Mouse (Mus musculus) heart, embryonic 14.5 days (tissue): Measurements from ENCODE around the gene A4gnt. TPM values are rescaled to one million over a fixed set of nuclear protein-coding genes. Genes with fewer than 3 reads are reported as not detected.

ENCODE experiments used
- ATAC-seq: fragments of 200-750 bp; cut with Nextera tagmentation; 2 replicates; pipeline ENCODE4 v1.8.0; 2017; ENCODE audit warnings: low read depth, moderate TSS enrichment; ENCODE audit not compliant: insufficient number of reproducible peaks, insufficient read depth, low FRiP score
- H3K27ac ChIP-seq, 2 experiments: fragments of 200-500 bp in 1 of 2; fragments of 300-500 bp in 1 of 2; sonication (generic) in 1 of 2; replicated peaks in 1 of 2; 2 replicates each; pipeline ENCODE4 v1.5.1; 2012 to 2014; ENCODE audit warnings: low read depth in 2 of 2, low read length in 2 of 2, control low read depth in 1 of 2, mild to moderate bottlenecking in 1 of 2, mixed read lengths in 1 of 2; ENCODE audit not compliant: control insufficient read depth in 1 of 2, insufficient read depth in 1 of 2
- H3K27me3 ChIP-seq: fragments of 300-500 bp; sonication (generic); 2 replicates; pipeline ENCODE4 v1.6.1; 2014; ENCODE audit warnings: mild to moderate bottlenecking, low read length, control low read depth; ENCODE audit not compliant: control insufficient read depth, insufficient read depth
- H3K36me3 ChIP-seq: fragments of 300-500 bp; sonication (generic); 2 replicates; pipeline ENCODE4 v1.6.1; 2014; ENCODE audit warnings: mild to moderate bottlenecking, control low read depth, low read length, mixed read lengths; ENCODE audit not compliant: control insufficient read depth, insufficient read depth
- H3K4me1 ChIP-seq, 2 experiments: fragments of 200-500 bp in 1 of 2; fragments of 300-500 bp in 1 of 2; sonication (generic) in 1 of 2; 2 replicates each; pipeline ENCODE4 v1.6.1; 2012 to 2014; ENCODE audit warnings: low read length in 2 of 2, control low read depth in 1 of 2, mixed read lengths in 1 of 2; ENCODE audit not compliant: control insufficient read depth in 2 of 2, insufficient read depth in 2 of 2
- H3K4me2 ChIP-seq: fragments of 300-500 bp; sonication (generic); 2 replicates; pipeline ENCODE4 v1.6.1; 2014; ENCODE audit warnings: mild to moderate bottlenecking, low read length
- H3K4me3 ChIP-seq, 2 experiments: fragments of 200-500 bp in 1 of 2; fragments of 300-500 bp in 1 of 2; sonication (generic) in 1 of 2; 2 replicates each; pipeline ENCODE4 v1.5.1; 2012 to 2014; ENCODE audit warnings: low read length in 2 of 2, mild to moderate bottlenecking in 2 of 2, control low read depth in 1 of 2, low read depth in 1 of 2, moderate library complexity in 1 of 2; ENCODE audit not compliant: control insufficient read depth in 1 of 2, insufficient read depth in 1 of 2
- H3K9ac ChIP-seq: fragments of 300-500 bp; sonication (generic); 2 replicates; pipeline ENCODE4 v1.6.1; 2014; ENCODE audit warnings: mild to moderate bottlenecking, low read length
- H3K9me3 ChIP-seq: fragments of 300-500 bp; sonication (generic); 2 replicates; pipeline ENCODE4 v1.6.1; 2016; ENCODE audit warnings: low read length, control low read depth; ENCODE audit not compliant: control insufficient read depth
- WGBS: fragments of 180-500 bp; shearing (Covaris S2); extraction: QIAGEN DNeasy Blood & Tissue Kit; methylation state at CpG from one replicate; pipeline ENCODE4 v1.1.7; 2014; 5-methylcytosine and 5-hydroxymethylcytosine counted together
- polyA plus RNA-seq: library from polyadenylated mRNA; unstranded; fragments of >200 nt; fragmentation: Nextera tagmentation; extraction: Ambion mirVana; gene quantifications from 2 replicates; pipeline ENCODE4 v1.2.1, GENCODE M21; 2014

Gene A4gnt
- polyA plus RNA-seq, 1 experiment from 2014 or later = not detected

DNA sequence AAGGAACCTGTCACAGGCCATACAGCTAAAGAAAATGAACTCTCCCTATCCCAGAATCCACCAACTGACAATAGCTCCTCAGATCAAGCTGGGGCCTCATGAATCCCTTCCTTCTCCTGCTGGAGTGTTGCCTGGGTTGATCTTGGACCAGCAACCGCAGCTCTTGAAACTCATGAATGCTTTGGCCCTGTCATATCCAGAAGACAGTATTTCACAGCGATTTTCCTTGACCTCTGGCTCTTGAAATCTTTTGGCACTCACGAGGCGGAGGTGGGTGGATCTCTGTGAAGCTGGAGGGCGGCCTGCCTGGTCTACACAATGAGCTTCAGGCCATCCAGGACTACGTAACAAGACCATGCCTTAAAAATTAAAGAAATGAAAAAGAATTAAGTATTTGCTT is 11.8 kb downstream of the A4gnt start:
- no peaks in the 10 kb centered on the region for H3K36me3 ChIP-seq
- 76% methylated on average over 6 of the region's 6 CpGs for WGBS

DNA sequence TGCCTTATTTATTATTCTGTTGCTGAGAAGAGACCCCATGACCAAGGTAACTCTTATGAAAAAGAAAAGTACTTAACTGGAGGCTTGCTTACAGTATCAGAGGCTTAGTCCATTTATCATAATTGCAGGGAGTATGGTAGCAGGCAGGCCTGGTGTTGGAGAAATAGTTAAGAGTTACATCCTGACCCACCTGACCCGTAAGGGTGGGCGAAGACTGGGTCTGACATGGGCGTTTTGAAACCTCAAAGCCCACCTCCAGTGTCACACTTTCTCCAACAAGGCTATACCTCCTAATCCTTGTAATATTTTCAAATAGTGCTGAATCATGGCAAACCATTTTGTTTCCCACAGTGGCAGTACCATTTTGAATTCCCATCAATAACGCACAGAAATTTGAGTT is 16.3 kb downstream of the A4gnt start:
- H3K4me1 ChIP-seq = peaks cover 7 to 27% of the 10 kb centered on the region in 2 experiments
- no peaks in the 10 kb centered on the region for H3K27me3 ChIP-seq
- peak overlapping the region; percentile 71 for H3K4me2 ChIP-seq
- 62% methylated on average over 4 of the region's 4 CpGs for WGBS
- peaks cover 3% of the 10 kb centered on the region; the same call in 1 of the 2 replicates for H3K9me3 ChIP-seq
- H3K9ac ChIP-seq = peak overlapping the region; percentile 80
- peaks cover 13% of the 10 kb centered on the region for H3K36me3 ChIP-seq
- H3K4me3 ChIP-seq = peak overlapping the region in 1 of 2 experiments; percentile 62; a peak in 1 of 4 replicates
- no peak for ATAC-seq
- peak overlapping the region; percentile 2 to 76; a peak in 3 of 4 replicates for H3K27ac ChIP-seq

More for the DNA sequence above, 11.8 kb downstream of the A4gnt start:
- H3K4me3 ChIP-seq = no peak overlapping the region
- no peak overlapping the region for H3K9ac ChIP-seq
- H3K4me2 ChIP-seq = no peak overlapping the region
- H3K4me1 ChIP-seq = peaks cover 0 to 5% of the 10 kb centered on the region in 2 experiments; a peak in 2 of 4 replicates
- no peaks in the 10 kb centered on the region for H3K27me3 ChIP-seq
- H3K27ac ChIP-seq = no peak overlapping the region
- H3K9me3 ChIP-seq = peaks cover 3% of the 10 kb centered on the region; the same call in 1 of the 2 replicates
- ATAC-seq = no peak

DNA sequence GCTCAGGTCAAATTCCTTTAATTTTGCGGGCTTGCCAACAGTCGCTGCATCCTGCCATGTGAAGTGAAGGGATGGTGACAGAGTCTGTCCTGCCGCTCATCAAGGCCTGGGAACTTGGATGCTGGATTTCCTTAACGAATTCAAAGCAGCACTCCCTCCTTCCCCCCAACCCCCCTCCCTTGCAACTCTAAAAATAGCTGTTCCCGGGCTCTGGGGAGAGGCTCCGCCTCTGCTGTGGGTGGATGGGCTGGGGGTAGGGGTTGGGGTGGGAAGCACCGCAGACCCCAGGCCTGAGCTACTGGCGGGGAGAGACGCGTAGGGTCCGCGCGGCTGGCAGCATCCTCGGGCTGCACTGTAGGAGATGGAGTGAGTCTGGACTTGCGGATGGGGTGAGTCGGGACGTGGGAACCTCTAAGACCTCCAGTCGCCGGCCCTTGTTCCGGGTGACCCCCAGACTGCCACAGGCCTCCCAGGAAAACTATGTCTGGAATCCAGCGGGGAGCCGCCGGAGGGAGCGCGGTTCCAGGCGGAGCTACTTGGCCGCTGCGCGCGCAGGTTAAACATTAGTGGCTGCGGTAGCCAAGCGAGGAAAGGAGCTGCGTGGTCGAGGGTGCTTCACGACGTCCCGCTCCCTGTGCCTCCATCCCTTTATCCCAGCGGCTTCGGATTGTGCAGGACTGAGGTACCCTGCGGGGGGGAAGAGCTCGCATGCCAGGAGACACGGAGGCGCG is 17.1 kb downstream of the A4gnt start, which contains the start of gene Dzip1l:
Gene Dzip1l, plus strand, starts transcription at position 216 of the 731 bp plus-strand sequence.
- H3K4me1 ChIP-seq = peaks cover 7 to 27% of the 10 kb centered on the region in 2 experiments
- peak within 1 kb of the TSS; percentile 71 for H3K4me2 ChIP-seq
- H3K36me3 ChIP-seq = peaks cover 21% of the 10 kb centered on the region
- H3K4me3 ChIP-seq = peak within 1 kb of the TSS; percentile 62 to 69
- peak within 1 kb of the TSS; percentile 76 to 89 for H3K27ac ChIP-seq
- no peaks in the 10 kb centered on the region for H3K27me3 ChIP-seq
- ATAC-seq = peak; percentile 90
- peak within 1 kb of the TSS; percentile 80 for H3K9ac ChIP-seq
- H3K9me3 ChIP-seq = peaks cover 3% of the 10 kb centered on the region; the same call in 1 of the 2 replicates
- WGBS = 1% methylated on average over 44 of the region's 44 CpGs

DNA sequence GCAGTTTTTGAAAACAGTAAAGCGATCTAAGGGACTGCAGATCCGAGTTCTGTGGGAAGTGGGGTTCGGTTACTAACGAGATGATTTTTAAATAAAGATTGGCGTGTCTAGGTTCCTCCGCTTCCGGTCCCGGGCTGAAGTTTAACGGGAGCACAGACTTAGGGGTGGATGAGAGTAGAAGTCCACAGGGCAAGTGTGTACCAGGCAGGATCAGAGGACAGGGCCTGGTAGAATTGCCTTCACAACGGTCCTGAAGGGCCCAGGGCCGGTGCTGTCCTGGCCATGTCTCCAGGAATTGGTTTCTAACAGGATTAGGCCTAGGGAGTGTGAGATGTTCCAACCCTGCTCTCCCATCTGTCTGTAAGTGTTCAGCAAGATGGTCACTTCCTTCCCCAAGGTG is 17.8 kb downstream of the A4gnt start:
- Histone ChIP-seq H3K4me3 (peak overlapping the region; percentile 62 to 69), H3K27ac (peak overlapping the region; percentile 76 to 89), H3K4me1 (peaks cover 7 to 27% of the 10 kb centered on the region in 2 experiments), H3K27me3 (no peaks in the 10 kb centered on the region), H3K9me3 (peaks cover 3% of the 10 kb centered on the region; the same call in 1 of the 2 replicates), H3K9ac (peak overlapping the region; percentile 80), H3K4me2 (peak overlapping the region; percentile 71), H3K36me3 (peaks cover 27% of the 10 kb centered on the region)
- WGBS = 1% methylated on average over 11 of the region's 11 CpGs
- no peak for ATAC-seq

DNA sequence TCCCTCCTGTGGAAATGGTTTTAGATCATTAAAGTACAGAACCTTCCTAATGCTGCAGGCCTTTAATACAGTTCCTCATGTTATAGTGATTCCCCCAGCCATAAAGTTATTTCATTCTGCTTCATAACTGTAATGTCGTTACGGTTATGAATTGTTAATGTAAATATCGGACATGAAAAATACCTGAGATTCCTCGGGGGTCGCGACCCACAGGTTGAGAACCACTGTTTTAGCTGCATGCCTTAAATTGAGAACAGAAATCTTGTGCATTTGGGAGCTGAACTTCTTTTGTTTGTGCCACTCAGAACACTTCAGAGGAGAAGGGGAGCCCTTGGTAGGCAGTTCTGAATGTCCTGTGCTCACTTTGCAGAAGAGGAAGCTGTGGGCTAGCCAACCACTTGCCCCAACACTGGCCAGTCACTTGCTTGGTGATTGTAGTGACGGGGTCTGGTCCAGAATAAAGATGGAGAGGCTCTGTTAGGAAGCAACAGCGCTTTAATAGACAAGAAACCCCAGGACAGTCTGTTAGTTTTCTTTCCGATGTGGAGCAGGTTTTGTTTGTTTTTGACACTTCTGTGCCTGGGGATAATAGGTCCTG is 18.3 kb downstream of the A4gnt start:
- 38% methylated on average over 9 of the region's 9 CpGs for WGBS
- H3K4me3 ChIP-seq = peak overlapping the region; percentile 62 to 69
- H3K27me3 ChIP-seq = no peaks in the 10 kb centered on the region
- peak overlapping the region; percentile 71 for H3K4me2 ChIP-seq
- peaks cover 3% of the 10 kb centered on the region; the same call in 1 of the 2 replicates for H3K9me3 ChIP-seq
- peak overlapping the region; percentile 80 for H3K9ac ChIP-seq
- no peak for ATAC-seq
- peaks cover 33% of the 10 kb centered on the region for H3K36me3 ChIP-seq
- H3K4me1 ChIP-seq = peaks cover 7 to 27% of the 10 kb centered on the region in 2 experiments
- H3K27ac ChIP-seq = peak overlapping the region; percentile 76 to 89

DNA sequence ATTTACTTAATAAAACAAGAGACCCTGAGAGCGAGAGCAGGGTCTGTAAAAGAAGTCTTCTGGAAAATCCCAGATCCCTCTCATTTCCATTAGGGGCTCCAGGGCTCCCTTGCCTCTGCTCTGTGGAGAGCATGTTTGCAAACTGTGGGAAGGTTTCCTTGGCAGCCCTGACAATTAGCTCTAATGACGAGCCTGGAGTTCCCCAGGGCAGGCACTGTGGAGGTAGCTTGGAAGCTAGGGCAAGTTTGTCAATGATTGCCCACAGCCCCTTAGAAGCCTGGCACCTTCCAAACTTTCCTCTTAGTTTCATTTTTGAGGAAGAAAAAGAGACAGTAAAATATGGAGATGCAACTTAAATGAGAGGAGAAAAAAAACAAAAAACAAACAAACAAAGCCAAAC is 19.5 kb downstream of the A4gnt start:
- H3K36me3 ChIP-seq = peaks cover 42% of the 10 kb centered on the region
- peak overlapping the region in 1 of 2 experiments; percentile 0; a peak in 1 of 4 replicates for H3K4me3 ChIP-seq
- H3K4me1 ChIP-seq = peaks cover 7 to 27% of the 10 kb centered on the region in 2 experiments
- H3K4me2 ChIP-seq = peak overlapping the region; percentile 71
- 0 out of 2 replicates have a peak overlapping the region, but pooled peaks have one; percentile 80 for H3K9ac ChIP-seq
- peaks cover 3% of the 10 kb centered on the region; the same call in 1 of the 2 replicates for H3K9me3 ChIP-seq
- ATAC-seq = no peak
- no peak overlapping the region for H3K27ac ChIP-seq
- 52% methylated on average over 2 of the region's 2 CpGs for WGBS
- H3K27me3 ChIP-seq = no peaks in the 10 kb centered on the region

DNA sequence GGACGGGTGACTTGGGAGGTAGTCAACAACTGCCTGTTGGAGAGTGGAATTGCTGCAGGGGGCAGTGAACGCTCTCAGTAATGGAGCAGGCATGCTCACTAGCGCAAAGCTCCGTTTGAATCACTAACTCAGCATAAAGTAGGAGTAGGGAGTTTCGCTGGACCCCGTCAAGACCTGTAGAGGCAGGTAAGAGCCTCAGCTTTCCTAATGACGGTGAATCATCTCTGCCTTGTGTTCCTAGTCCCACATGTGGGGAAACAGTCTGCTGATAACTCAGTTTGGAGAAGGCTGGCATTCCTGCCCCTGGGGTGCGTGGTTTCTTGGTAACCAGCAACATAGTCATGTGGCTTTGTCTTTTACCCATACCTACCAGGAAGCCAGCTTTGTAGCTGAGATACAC is 20.0 kb downstream of the A4gnt start:
- WGBS = 62% methylated on average over 8 of the region's 8 CpGs
- no peak for ATAC-seq
- H3K9ac ChIP-seq = no peak overlapping the region
- H3K4me3 ChIP-seq = 0 out of 4 replicates have a peak overlapping the region, but pooled peaks of 1 of the 2 experiments have one; percentile 0
- peaks cover 46% of the 10 kb centered on the region for H3K36me3 ChIP-seq
- H3K27ac ChIP-seq = no peak overlapping the region
- H3K27me3 ChIP-seq = no peaks in the 10 kb centered on the region
- peaks cover 3% of the 10 kb centered on the region; the same call in 1 of the 2 replicates for H3K9me3 ChIP-seq
- peaks cover 7 to 27% of the 10 kb centered on the region in 2 experiments for H3K4me1 ChIP-seq
- peak overlapping the region; percentile 71; the same call in 1 of the 2 replicates for H3K4me2 ChIP-seq
